Mouse (Mus musculus) olfactory bulb, adult 2 months (tissue): Measurements from ENCODE around the gene Atxn10.

ENCODE experiments used
- CTCF ChIP-seq: fragments of 200-500 bp; IDR thresholded peaks from 2 replicates; pipeline ENCODE4 v1.5.1; 2012; ENCODE audit warnings: low read depth, mild to moderate bottlenecking, low read length, moderate library complexity; ENCODE audit not compliant: insufficient read depth
- POLR2A ChIP-seq: fragments of 200-500 bp; IDR thresholded peaks from 2 replicates; pipeline ENCODE4 v1.6.1; 2012; ENCODE audit warnings: mild to moderate bottlenecking, low read depth, low read length, moderate library complexity; ENCODE audit not compliant: insufficient read depth

DNA sequence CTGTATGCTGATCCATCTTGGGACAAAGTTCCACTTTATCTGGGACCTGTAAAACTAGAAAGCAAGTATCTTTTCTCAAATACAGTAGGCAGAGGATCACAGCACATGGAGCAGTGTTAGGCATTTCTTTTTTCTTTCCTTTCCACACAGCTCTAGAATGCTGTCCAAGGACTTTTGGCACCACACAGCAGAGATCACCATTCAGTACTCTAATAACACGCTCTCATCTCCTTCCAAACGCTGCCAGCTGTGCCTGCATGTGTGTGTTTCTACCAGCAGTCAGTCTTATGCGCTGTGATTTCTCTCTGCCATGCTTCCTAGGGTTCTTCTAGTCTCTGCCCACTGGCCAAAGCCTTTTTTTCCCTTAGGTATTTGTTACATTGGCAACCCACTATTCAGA, 28.3 kb downstream of the Atxn10 start:
- TF ChIP-seq POLR2A (no peak), CTCF (no peak)
